Mouse (Mus musculus): ENCODE measurements around the gene Sertad3. TPM values are rescaled to one million over a fixed set of nuclear protein-coding genes. Genes with fewer than 3 reads are reported as not detected.
A peak's percentile ranks its signal among the peaks of the same experiment; 100 is the strongest.

The Sertad3 gene
- polyA plus RNA-seq, 1 experiment from 2014 or later: 10.7 TPM

GRCm38 (mm10) chr7:27486770-27487697, 13.5 kb downstream of the Sertad3 start, which contains the start of gene Sertad1:
TSS of gene Sertad1 (plus strand) at chr7:27486910.
- WGBS: under 1% methylated on average over 52 of the region's 80 CpGs
- H3K27ac ChIP-seq (ENCODE audit: low read depth, low read length): peak within 1 kb of the TSS; percentile 90
- ATAC-seq: peak; percentile 98

DNA sequence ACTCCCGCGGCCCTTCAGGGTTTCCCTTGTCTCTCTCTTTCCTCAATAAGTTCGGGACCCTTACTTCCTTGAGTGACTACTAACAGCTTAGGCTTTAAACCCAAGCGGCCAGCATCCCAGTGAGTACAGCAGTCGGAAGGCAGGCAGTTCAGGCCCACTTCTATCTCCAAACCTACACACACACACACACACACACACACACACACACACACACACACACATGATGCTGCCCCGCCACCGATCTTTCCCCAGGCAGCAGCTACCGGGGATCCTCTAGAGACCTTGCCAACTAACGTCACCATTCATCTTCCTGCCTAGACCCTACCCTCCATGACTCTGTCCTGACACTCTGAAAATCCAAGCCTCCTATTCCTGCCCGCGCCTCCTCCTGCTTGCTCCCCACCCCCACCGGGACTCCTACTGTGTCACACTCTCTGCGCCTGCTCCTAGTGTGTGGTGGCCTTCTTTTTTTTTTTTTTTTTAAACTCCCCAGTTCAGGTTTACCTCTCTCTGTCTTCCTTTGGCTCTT, 14.2 kb downstream of the Sertad3 start:
- Histone ChIP-seq H3K36me3 (ENCODE audit: control insufficient read depth, insufficient read depth, low read length) (no peaks in the 10 kb centered on the region), H3K4me1 (ENCODE audit: control insufficient read depth, insufficient read depth, low read depth, low read length) (peaks cover 6% of the 10 kb centered on the region), H3K27me3 (replicated peaks; ENCODE audit: control insufficient read depth, insufficient read depth, low read length) (no peaks in the 10 kb centered on the region; the same call in 1 of the 2 replicates), H3K4me3 (ENCODE audit: low read length) (peak overlapping the region; percentile 78), H3K27ac (ENCODE audit: low read depth, low read length) (peak overlapping the region; percentile 90), H3K9me3 (ENCODE audit: control insufficient read depth, low read length) (no peaks in the 10 kb centered on the region), H3K9ac (ENCODE audit: low read depth, low read length) (peak overlapping the region; percentile 86), H3K4me2 (ENCODE audit: low read length) (peak overlapping the region; percentile 69)
- no peak for ATAC-seq
- 3% methylated on average over 13 of the region's 13 CpGs for WGBS

More at GRCm38 (mm10) chr7:27486770-27487697, 13.5 kb downstream of the Sertad3 start, which contains the start of gene Sertad1:
- peak within 1 kb of the TSS; percentile 78 for H3K4me3 ChIP-seq (ENCODE audit: low read length)
- H3K9me3 ChIP-seq (ENCODE audit: control insufficient read depth, low read length): no peaks in the 10 kb centered on the region
- H3K4me1 ChIP-seq (ENCODE audit: control insufficient read depth, insufficient read depth, low read depth, low read length): peaks cover 6% of the 10 kb centered on the region
- H3K27me3 ChIP-seq (replicated peaks; ENCODE audit: control insufficient read depth, insufficient read depth, low read length): no peaks in the 10 kb centered on the region; the same call in 1 of the 2 replicates
- no peaks in the 10 kb centered on the region for H3K36me3 ChIP-seq (ENCODE audit: control insufficient read depth, insufficient read depth, low read length)
- H3K4me2 ChIP-seq (ENCODE audit: low read length): peak within 1 kb of the TSS; percentile 69
- H3K9ac ChIP-seq (ENCODE audit: low read depth, low read length): peak within 1 kb of the TSS; percentile 86

- Histone ChIP-seq H3K9ac (ENCODE audit: low read depth, low read length) (no peak overlapping the region), H3K4me1 (ENCODE audit: control insufficient read depth, insufficient read depth, low read depth, low read length) (peaks cover 6% of the 10 kb centered on the region), H3K27me3 (replicated peaks; ENCODE audit: control insufficient read depth, insufficient read depth, low read length) (no peaks in the 10 kb centered on the region; the same call in 1 of the 2 replicates), H3K36me3 (ENCODE audit: control insufficient read depth, insufficient read depth, low read length) (no peaks in the 10 kb centered on the region), H3K9me3 (ENCODE audit: control insufficient read depth, low read length) (no peaks in the 10 kb centered on the region), H3K27ac (ENCODE audit: low read depth, low read length) (no peak overlapping the region), H3K4me2 (ENCODE audit: low read length) (no peak overlapping the region), H3K4me3 (ENCODE audit: low read length) (no peak overlapping the region)
- no peak for ATAC-seq
- WGBS: 93% methylated on average over 24 of the region's 25 CpGs
These were observed 15.8 kb downstream of the Sertad3 start for GRCm38 (mm10) chr7:27489270-27489869.

DNA sequence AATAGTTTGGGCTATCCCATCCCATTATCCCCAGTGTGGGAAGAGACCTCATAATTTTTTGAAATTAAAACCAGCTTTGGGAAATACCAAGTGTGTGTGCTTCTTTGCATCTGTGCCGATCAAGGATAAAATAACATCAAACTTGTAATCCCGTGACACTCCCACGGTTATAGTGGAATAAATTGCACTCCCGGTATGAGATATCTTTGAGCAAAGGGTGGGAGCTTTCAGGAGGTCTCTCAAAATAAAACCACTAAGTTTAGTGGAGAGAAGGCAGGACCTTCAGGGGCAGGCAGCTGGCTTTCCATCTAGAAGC, 16.6 kb downstream of the Sertad3 start:
- Histone ChIP-seq H3K9ac (ENCODE audit: low read depth, low read length) (no peak overlapping the region), H3K4me1 (ENCODE audit: control insufficient read depth, insufficient read depth, low read depth, low read length) (peaks cover 6% of the 10 kb centered on the region), H3K36me3 (ENCODE audit: control insufficient read depth, insufficient read depth, low read length) (no peaks in the 10 kb centered on the region), H3K27me3 (replicated peaks; ENCODE audit: control insufficient read depth, insufficient read depth, low read length) (no peaks in the 10 kb centered on the region; the same call in 1 of the 2 replicates), H3K9me3 (ENCODE audit: control insufficient read depth, low read length) (no peaks in the 10 kb centered on the region), H3K4me2 (ENCODE audit: low read length) (peak overlapping the region; percentile 46), H3K27ac (ENCODE audit: low read depth, low read length) (no peak overlapping the region; the same call in 1 of the 2 replicates), H3K4me3 (ENCODE audit: low read length) (peak overlapping the region; percentile 31)
- no peak for ATAC-seq
- WGBS: 39% methylated on average over 4 of the region's 4 CpGs

- Histone ChIP-seq H3K4me1 (ENCODE audit: control insufficient read depth, insufficient read depth, low read depth, low read length) (peaks cover 6% of the 10 kb centered on the region), H3K4me3 (ENCODE audit: low read length) (peak overlapping the region; percentile 31), H3K36me3 (ENCODE audit: control insufficient read depth, insufficient read depth, low read length) (no peaks in the 10 kb centered on the region), H3K9me3 (ENCODE audit: control insufficient read depth, low read length) (no peaks in the 10 kb centered on the region), H3K4me2 (ENCODE audit: low read length) (peak overlapping the region; percentile 46), H3K27me3 (replicated peaks; ENCODE audit: control insufficient read depth, insufficient read depth, low read length) (no peaks in the 10 kb centered on the region; the same call in 1 of the 2 replicates), H3K27ac (ENCODE audit: low read depth, low read length) (no peak overlapping the region; the same call in 1 of the 2 replicates), H3K9ac (ENCODE audit: low read depth, low read length) (peak overlapping the region; percentile 52)
- peak; percentile 16; the same call in 1 of the 2 replicates for ATAC-seq
- 4% methylated on average over 30 of the region's 33 CpGs for WGBS
These were observed 17.2 kb downstream of the Sertad3 start for GRCm38 (mm10) chr7:27490543-27491329.

DNA sequence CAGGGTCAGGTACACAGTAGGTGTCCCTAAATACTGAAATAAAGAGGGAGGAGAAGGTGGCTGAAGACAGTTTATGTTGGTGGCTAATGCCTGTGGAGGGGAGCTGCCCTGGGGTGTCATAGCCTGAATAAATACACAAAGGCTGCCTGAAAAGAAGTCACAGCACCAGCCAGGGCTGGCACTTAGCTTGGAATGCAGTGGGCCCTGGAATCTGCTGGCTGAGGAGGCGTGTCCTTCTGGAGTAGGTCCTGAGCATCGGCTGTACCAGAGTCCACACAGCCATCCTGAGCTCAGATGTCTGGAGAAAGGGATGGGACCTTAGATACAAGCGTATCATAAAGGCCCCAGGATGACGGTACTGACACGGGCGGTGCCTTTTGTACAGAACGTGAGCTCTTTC, 18.3 kb downstream of the Sertad3 start:
- no peak overlapping the region for H3K4me2 ChIP-seq (ENCODE audit: low read length)
- no peak for ATAC-seq
- H3K4me1 ChIP-seq (ENCODE audit: control insufficient read depth, insufficient read depth, low read depth, low read length): peaks cover 3% of the 10 kb centered on the region
- no peaks in the 10 kb centered on the region for H3K9me3 ChIP-seq (ENCODE audit: control insufficient read depth, low read length)
- 77% methylated on average over 7 of the region's 7 CpGs for WGBS
- H3K27me3 ChIP-seq (replicated peaks; ENCODE audit: control insufficient read depth, insufficient read depth, low read length): no peaks in the 10 kb centered on the region; the same call in 1 of the 2 replicates
- no peak overlapping the region for H3K9ac ChIP-seq (ENCODE audit: low read depth, low read length)
- no peak overlapping the region for H3K4me3 ChIP-seq (ENCODE audit: low read length)
- no peaks in the 10 kb centered on the region for H3K36me3 ChIP-seq (ENCODE audit: control insufficient read depth, insufficient read depth, low read length)
- H3K27ac ChIP-seq (ENCODE audit: low read depth, low read length): no peak overlapping the region

GRCm38 (mm10) chr7:27493022-27493421, 19.5 kb downstream of the Sertad3 start:
- no peak overlapping the region for H3K4me2 ChIP-seq (ENCODE audit: low read length)
- no peaks in the 10 kb centered on the region; the same call in 1 of the 2 replicates for H3K27me3 ChIP-seq (replicated peaks; ENCODE audit: control insufficient read depth, insufficient read depth, low read length)
- no peak overlapping the region for H3K9ac ChIP-seq (ENCODE audit: low read depth, low read length)
- H3K36me3 ChIP-seq (ENCODE audit: control insufficient read depth, insufficient read depth, low read length): no peaks in the 10 kb centered on the region
- H3K27ac ChIP-seq (ENCODE audit: low read depth, low read length): no peak overlapping the region
- H3K4me1 ChIP-seq (ENCODE audit: control insufficient read depth, insufficient read depth, low read depth, low read length): peaks cover under 1% of the 10 kb centered on the region
- no peak overlapping the region for H3K4me3 ChIP-seq (ENCODE audit: low read length)
- no peaks in the 10 kb centered on the region for H3K9me3 ChIP-seq (ENCODE audit: control insufficient read depth, low read length)
- 73% methylated on average over 3 of the region's 3 CpGs for WGBS
- ATAC-seq: no peak

DNA sequence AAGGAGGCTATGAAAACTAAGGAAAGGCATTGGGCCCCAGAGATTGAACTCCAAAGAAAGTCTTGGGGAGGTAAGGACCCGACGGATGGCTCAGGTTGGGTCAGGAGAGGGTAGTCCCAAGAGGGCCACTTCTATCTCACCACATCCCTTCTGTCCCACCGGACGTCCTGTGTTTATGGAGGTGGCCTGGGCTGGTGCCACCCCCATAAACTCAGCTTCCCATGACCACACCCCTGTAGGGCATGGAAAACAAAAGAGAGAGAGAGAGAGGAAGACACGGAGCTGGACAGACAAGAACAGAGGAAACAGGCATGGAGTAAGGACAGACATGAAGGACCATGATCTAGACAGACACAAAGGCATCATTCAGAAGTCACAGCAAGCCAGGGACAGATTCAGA, 19.9 kb downstream of the Sertad3 start:
- Histone ChIP-seq H3K9ac (ENCODE audit: low read depth, low read length) (no peak overlapping the region), H3K4me1 (ENCODE audit: control insufficient read depth, insufficient read depth, low read depth, low read length) (no peaks in the 10 kb centered on the region), H3K27ac (ENCODE audit: low read depth, low read length) (no peak overlapping the region), H3K9me3 (ENCODE audit: control insufficient read depth, low read length) (no peaks in the 10 kb centered on the region), H3K27me3 (replicated peaks; ENCODE audit: control insufficient read depth, insufficient read depth, low read length) (no peaks in the 10 kb centered on the region; the same call in 1 of the 2 replicates), H3K4me2 (ENCODE audit: low read length) (no peak overlapping the region), H3K36me3 (ENCODE audit: control insufficient read depth, insufficient read depth, low read length) (no peaks in the 10 kb centered on the region), H3K4me3 (ENCODE audit: low read length) (no peak overlapping the region)
- 88% methylated on average over 5 of the region's 5 CpGs for WGBS
- no peak for ATAC-seq

All from hindbrain, embryonic 16.5 days (tissue).